In genomic region chr1:173443061-173443460, GRCm38 (mm10) we compare ENCODE assay signal across 18 mouse cellular contexts. TPM values are rescaled to one million over a fixed set of nuclear protein-coding genes. Genes with fewer than 3 reads are reported as not detected.
"Had no signal": no experiment of that assay in that cellular context is flagged by ENCODE, and none has a peak within 500 bp of the region (broad histone marks: within the 10 kb centered on the region; RNA-seq: fewer than 3 reads in every experiment).

No protein-coding gene starts in this region.

- H3K4me3 ChIP-seq: neural tube, embryonic 12.5 days; neural tube, embryonic 13.5 days; neural tube, embryonic 15.5 days; stomach, embryonic 15.5 days had no signal

- H3K4me2 ChIP-seq: neural tube, embryonic 12.5 days; neural tube, embryonic 13.5 days; neural tube, embryonic 15.5 days; stomach, embryonic 15.5 days had no signal

- H3K36me3 ChIP-seq: neural tube, embryonic 12.5 days; neural tube, embryonic 13.5 days; neural tube, embryonic 15.5 days; stomach, embryonic 15.5 days had no signal

- H3K27me3 ChIP-seq: neural tube, embryonic 12.5 days; neural tube, embryonic 13.5 days; neural tube, embryonic 15.5 days; stomach, embryonic 15.5 days had no signal

- DNase-seq: retina, postnatal 1 day; right cerebral cortex, adult 18-20 months; right cerebral cortex, postnatal 14 days; right cerebral cortex, postnatal 25 days; right cerebral cortex, postnatal 4 days; spleen, adult 18-20 months; thymus, adult 18-20 months; thymus, adult 2 months; thymus, postnatal 14 days; thymus, postnatal 25 days; thymus, postnatal 36 days; thymus, postnatal 4 days had no signal

- H3K9ac ChIP-seq: neural tube, embryonic 12.5 days; neural tube, embryonic 13.5 days; neural tube, embryonic 15.5 days; stomach, embryonic 15.5 days had no signal

- H3K9me3 ChIP-seq: neural tube, embryonic 12.5 days; neural tube, embryonic 13.5 days; neural tube, embryonic 15.5 days; stomach, embryonic 15.5 days had no signal

- H3K27ac ChIP-seq: neural tube, embryonic 12.5 days; neural tube, embryonic 13.5 days; neural tube, embryonic 15.5 days; stomach, embryonic 15.5 days; stomach, postnatal 0 days had no signal

- H3K4me1 ChIP-seq: neural tube, embryonic 12.5 days; neural tube, embryonic 13.5 days; neural tube, embryonic 15.5 days; stomach, embryonic 15.5 days had no signal

RNA-seq across cellular contexts. Expression of gene Ifi206, which starts 47.8 kb away (rescaled TPM):
- polyA plus RNA-seq: neural tube, embryonic 12.5 days; neural tube, embryonic 13.5 days; neural tube, embryonic 14.5 days; neural tube, embryonic 15.5 days had no signal
